Mouse (Mus musculus): ENCODE measurements around the gene Eif2a. TPM values are rescaled to one million over a fixed set of nuclear protein-coding genes. Genes with fewer than 3 reads are reported as not detected.

The Eif2a gene
- 10 to 100 TPM; 67.6 to 68.1 TPM for polyA plus RNA-seq (2017; shearing (Covaris generic))

DNA sequence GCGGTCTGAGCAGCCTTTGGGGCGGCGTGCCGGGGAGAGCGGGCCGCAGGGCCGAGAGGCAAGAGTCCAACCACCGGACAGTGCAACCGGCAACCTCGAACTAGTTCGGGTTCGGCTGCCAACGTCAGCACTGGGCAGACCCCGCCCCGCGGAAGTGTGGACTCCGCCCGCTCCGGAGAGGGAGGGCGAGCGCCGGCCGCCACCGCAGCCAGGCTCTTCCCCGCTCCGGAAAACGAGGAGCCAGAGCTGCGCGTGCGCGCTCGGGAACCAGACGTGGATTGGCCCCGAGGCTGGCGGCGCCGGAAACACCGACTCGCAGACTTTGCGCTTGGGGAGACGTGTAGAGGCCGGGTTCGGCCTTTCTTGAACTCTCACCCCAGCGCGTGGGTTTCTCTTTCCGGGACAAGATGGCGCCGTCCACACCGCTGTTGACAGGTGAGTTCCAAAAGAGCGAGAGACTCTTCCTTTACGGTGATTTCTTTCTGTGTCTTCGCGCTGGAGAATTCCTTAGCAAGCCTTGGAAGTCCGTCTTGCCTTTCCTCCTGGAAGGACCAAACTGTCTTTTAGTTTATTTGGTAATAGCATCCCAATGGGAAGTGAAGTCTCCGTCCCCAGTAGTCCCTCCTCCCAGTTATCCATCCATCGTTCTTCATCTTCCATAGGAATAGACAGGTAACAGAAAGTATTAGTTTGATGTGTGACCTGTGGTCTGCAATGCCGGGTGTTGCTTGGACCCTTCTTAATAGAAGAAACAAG, at the start of gene Eif2a, which contains the start of gene Serp1:
TSS of gene Eif2a (plus strand) at position 170 of the 756 bp plus-strand sequence.
TSS of gene Serp1 (minus strand) at position 241 of the 756 bp plus-strand sequence.
- peak; percentile 96 for ATAC-seq

DNA sequence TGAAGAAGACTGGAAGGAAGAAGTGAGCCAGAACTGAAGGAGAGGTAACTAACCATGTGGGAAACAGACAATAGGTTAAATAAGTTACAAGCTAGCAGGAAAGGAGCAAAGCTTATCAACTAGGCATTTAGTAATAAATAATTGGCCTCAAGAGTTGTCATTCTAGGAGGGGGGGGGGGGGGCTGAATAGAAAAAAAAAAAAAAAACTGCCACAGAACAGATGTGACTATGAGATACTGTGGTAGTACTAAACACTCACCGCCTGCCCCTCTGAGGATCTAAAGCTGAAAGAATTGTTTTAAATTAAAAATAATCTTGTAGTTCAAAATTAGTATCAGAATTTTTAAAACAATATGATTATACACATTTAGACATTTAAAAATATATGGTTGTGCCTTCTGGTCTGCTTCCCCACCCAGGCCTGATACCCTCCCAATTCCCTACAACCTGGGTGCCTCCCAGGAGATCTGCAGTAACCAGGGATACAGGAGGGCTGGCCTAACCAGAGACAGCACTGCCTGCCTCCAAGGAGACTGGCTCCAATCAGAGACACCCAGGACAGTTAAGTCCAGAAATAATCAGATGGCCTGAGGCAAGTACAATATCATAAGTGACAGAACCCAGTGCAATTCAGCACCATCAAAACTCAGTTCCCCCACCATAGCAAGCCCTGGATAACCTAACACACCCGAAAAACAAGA, 46.7 kb upstream of the Eif2a start:
- no peak for ATAC-seq

DNA sequence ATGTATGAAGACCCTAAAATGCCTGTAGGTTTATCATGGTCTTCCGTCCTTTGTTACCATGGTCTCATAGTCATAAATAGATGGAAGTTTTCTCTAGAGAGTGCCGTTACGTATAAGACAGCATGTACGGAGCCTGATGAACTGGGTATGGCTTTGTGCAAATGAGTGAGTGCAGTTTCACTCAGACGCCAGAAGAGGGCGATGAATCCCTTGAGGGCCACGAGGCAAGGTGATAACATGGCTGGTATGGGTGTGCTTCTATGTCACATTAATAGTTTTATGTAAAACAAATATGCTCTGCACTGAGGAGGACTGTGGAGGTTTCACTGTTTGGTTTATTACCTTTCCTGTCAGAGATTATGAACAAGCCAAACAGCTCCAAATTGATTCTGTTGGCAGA, 39.7 kb upstream of the Eif2a start:
- ATAC-seq, result peak; percentile 47

DNA sequence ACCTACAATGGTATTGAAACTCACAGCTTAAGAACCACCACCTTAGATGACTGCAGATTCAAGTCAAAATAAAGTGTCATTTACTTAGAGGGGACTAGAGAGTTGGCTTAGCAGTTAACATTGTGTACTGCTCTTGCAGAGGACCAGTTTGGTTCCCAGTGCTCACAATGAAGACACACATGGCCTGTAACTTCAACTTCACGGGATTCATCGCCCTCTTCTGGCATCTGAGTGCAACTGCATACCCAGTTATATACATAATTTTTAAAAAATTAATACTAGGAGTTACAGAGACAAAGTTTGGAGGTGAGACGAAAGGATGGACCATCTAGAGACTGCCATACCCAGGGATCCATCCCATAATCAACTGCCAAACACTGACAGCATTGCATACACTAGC, 38.5 kb upstream of the Eif2a start:
- ATAC-seq, result no peak

DNA sequence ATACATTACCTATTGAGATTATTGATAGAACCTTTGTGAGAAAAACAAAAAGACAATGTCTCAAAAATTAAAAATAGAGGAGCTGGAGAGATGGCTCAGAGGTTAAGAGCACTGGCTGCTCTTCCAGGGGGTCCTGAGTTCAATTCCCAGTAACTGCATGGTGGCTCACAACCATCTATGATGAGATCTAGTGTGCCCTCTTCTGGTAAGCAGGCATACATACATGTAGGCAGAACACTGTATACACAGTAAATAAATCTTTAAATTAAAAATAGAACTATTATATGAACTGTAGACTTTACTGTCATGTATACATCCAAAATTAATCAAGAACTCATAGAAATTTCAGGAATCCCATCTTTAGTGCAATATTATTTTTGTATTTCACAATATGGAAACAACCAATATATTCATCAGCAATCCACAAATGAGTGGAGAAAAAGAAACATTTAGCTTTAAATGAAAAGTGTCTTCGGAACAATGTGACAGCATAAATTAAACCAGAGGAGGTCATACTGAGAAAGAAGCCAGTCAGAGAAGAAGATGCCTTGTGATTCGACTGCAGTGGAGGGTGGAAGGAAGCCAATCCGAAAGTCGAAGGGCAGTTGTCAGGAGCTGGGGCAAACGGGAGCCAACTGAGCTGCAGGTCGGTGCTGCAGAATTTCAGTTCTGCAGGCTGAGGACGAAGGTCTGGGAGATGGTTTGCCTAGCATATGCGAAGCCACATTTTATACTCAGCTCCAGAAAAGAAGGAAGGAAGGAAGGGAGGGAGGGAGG, 37.4 kb upstream of the Eif2a start:
- ATAC-seq, result no peak

DNA sequence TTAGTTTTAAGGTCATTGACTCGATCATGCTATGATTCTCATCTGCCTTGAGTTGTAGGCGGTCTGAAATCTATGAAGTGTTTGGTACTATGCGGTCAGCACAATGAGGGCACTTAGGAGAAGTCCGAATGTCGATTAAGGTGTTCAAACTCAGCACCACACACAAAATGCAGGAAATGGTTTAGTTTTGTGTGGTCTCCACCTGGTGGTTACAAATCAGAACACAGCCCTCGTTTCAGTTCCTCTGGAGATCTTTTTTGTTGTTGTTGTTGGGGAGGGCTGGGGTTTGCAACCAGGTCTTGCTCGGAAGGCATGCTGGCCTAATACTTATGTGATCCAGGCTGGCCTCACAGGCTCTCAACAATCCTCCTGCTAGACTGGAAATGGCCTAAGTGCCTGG, 34.8 kb upstream of the Eif2a start:
- ATAC-seq, result peak; percentile 71

DNA sequence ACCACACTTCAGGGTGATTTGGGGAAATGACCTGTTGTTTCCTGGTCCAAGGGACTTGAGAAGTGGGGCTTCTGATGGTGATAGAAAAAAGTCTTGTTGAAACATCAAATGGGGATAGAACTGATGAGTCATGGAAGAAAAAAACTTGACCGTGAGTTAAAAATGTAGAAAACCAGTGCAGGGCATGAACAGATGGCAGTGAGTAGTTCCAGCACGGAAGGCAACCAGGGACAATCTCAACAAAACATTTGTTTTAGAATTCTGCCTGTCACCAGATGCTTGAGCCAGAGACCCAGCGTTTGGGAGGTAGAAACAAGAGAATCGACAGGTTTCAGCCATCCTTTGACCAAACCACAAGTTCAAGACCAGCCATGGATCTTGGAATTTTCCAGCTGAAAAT, 32.0 kb upstream of the Eif2a start:
- ATAC-seq, result no peak

DNA sequence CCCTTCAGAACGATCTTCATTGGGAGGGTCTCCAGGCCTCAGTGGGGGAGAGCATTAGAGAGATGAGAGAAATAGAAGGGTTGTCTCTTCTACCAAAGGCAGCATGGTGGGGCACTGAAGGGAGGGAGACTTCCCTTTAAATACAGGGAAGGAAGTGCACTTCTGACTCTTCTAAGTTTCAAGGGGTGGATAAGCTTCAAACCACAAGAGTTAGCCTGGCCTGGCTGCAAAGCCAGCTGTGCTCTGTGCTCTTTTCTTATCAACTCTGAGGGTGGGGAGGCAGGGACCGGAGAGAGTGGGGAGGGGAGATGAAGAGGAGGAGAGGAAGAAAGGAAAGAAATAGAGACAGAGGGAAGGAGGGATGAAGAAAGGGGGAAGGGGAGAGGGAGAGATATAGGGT, 23.7 kb upstream of the Eif2a start:
- ATAC-seq, result no peak

DNA sequence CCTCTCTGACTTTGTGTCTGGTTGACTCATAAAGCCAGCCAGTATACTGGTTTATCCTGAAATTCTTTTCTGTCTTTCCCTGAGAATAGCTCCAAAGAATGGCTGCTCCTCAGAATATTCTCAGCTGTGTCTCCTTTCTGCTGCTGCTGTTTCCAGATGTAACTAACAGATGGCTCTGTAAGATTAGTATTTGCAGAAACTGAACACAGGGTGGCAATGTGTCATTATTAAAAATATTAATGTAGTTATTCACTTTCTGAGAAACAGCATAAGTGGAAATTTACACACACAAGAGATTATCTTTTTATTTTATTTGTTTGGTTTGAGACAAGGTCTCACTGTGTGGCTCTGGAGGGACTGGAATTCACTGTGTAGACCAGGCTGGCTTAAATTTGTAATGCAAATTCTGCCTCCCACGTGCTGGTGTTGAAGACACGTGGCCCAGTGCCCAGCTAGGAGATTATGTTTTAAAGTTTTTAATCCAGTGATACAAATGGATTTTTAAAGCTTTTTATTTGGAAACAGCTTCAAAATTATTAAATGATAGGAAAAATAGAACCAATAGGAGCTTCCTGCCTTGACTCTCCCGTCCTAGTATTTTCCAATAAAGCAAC, 21.8 kb upstream of the Eif2a start:
- no peak for ATAC-seq

DNA sequence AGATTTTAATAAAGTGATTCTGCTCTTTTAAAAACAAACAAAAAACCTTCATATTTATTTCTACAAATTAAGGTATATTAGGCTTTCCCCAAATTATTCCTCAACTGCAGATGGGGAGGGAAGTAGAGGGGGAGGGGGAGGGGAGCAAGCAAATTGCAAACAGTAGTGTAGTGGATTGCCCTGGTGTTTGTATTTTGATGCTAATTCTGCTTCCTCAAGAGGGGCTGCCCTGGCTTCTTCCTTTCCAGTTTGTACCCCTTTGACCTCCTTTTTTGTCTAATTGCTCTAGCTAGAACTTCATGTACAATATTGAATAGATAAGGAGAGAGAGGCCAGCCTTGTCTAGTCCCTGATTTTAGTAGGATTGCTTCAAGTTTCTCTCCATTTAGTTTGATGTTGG, 20.9 kb upstream of the Eif2a start:
- ATAC-seq, result no peak

DNA sequence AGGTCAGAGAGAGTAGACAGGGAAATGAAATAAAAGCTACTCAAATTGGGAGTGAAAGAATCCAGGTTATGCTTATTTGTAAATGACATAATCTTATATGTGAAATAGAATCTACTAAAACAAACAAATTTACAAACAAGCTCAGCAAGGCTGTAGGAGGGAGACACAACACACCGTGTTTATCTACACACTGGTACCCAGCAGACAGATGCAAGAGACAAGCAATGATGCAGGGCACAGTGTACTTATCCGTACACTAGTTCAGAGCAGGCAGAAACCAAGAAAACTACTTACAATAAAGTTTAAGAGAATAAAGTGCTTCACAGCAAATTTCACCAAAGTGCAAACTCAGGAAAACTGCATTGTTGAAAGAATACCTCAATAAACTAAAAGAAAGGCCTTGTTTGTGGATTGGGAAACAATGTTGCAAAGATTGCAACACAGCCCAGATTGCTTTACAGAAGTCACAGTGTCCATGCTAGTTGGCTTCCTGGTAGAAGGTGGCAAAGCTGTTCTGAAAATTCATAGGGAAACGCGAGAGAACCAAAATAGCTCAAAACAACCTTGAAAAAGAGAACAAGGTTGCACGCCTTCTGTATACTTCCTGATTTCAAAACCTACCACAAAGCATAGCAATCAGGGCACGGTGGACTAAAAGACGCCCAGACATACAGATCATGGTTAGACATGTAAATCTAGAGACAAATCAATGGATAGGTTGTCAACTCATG, 17.4 kb upstream of the Eif2a start:
- ATAC-seq, result no peak

DNA sequence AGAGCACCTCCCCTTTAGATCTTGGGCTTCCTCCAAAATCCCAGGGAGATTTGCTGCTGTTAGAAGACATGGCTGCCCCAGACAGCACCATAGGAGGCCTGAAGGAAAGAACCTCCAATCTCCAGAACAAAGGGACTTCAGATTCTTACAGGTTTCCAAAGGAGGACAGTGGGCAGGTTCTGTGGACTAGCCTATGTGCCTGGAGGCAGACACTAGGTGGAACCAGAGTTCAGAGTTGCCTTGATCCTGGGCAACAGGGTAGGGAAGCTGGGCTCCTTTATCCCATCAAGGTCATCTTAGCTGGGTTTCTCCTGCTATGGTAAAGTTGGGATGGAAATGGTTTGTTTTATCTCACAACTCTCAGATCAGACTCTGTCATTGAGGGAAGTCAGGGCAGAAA, 14.0 kb upstream of the Eif2a start:
- ATAC-seq, result no peak

DNA sequence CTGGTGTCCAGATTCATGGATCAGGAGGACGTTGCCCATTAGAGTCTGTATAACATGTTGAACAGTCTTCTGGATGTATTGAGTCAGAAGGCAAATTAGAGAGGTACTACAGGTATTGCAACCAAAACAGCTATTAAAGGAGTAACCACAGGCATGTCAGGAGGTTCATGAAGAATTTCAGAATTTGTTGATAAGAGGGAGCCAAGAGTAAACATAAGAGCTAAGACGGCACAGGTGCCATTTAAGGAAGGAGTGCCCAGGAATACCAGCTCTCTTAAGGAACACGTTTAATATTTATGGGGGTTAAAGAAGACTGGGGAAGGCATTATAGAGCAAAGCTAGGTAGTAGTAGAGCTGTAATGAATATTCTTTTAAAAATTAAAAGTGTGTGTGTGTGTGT, 12.9 kb upstream of the Eif2a start:
- no peak for ATAC-seq

DNA sequence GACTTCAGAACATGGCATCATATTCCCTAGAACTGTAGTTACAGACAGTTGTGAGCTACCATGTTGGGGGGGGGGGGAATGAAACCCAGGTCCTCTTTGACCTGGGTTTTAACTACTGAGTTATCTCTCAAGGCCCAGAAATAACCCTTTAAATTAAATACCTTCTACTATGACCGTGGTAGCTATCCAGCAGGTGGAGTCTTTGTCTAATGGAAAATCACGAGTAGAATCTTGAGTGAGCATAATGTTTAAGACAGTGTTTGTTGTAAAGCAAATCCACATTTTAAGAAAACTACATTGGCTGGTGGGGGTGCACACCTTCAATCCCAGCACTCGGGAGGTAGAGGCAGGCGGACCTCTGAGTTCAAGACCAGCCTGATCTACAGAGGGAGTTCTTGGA, 12.1 kb upstream of the Eif2a start:
- ATAC-seq, result no peak

DNA sequence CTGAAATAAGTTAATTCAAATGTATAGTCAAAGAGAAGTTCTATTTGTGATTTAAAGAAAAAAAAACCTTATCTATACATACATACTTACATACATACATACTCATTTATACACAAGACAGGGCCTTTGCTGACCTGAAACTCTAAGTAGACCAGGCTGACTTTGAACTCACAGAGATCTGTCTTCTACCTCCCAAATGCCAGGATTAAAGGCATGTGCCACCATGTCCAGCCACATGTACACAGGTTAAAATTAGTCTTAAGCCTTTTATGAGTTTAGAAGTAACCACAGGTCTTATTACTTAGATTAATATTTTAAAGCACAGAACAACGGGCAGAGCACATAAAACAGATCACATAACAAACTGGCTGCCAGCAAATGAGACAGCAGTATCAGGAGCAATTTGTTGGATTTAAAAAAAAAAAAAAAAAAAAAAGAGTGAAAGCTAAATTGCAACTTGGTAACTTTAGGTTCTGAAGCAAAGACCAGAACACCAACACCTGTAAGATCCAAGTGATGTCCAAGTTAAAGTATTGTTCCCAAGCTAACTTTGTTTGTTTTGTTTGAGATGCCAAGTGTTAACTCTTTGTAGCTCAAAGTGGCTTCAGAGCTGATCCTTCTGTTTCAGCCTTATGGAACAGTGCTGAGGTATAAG, 9.5 kb upstream of the Eif2a start:
- peak; percentile 2 for ATAC-seq

DNA sequence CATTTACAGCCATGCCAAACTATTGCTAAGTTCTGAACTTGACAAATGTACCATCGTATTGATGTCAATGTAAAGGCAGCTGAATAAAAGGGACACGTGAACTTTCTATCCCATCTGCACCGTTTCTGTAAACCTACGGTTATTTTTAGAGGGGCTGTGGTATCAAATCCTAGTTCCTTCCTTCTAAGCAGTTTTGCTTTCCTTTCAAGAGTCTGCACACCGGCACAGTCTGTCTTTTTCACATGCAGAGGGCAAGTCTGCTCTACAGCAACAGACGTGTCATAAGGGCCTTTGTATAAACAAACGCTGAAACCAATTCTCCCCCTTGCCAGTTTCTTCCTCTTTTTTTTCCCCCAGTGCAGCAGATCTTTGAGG, 9.0 kb upstream of the Eif2a start:
- ATAC-seq, result peak; percentile 65

DNA sequence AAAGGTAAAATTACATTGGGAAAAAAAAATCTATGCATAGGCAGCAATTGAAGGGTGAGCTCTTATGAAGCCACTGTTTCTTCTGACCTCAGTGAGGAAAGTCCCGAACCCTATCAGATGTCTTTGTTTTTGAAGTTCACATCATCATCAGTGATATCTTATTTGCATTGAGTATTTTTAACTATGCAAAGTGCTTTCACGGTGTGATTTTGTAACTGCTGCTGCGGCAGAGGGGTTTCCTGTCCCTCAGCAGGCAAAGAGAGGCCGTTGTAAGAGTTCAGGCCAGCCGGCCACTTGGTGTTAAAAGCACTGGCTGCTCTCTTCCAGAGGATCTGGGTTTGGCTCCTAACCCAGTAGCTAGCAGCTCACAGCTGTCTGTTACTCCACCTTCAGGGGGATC, 8.4 kb upstream of the Eif2a start:
- ATAC-seq, result peak; percentile 78

DNA sequence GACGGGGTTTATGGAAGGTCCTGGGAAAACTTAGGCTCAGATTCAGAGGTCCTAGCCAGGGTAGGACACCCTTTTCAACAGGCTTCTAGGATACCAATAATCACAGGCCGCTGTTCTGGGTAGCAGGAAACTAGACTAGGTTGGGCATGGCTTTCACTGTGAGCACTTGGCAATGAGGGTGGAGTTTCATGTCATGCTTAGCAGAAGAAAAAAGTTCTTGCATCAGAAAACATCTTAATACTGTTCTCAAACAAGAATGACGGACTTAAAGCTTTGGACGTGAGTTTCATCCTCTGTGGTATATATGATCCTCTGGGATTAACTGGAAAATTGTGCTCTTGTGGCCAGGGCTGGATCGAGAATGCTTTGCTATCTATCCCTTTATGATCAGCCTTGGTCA, 7.8 kb upstream of the Eif2a start:
- ATAC-seq, result peak; percentile 20

DNA sequence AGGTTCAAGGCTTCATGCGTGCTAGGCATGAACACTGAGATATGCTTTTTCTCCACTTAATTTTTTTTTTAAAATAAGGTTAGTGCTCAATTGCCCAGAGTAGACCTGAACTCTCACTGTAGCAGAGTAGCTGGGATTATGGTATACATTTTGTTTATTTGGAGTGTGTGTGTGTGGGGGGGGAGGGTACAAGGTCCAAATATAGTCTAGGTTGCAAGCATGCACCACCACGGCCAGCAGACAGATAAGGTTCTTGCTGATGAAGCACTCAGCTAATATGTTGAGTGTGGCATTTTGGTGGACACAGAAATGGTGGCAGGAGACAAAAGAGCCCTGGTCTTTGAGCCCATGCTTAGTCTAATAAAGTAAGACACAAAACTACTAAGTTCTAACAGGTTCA, 6.7 kb upstream of the Eif2a start:
- no peak for ATAC-seq

DNA sequence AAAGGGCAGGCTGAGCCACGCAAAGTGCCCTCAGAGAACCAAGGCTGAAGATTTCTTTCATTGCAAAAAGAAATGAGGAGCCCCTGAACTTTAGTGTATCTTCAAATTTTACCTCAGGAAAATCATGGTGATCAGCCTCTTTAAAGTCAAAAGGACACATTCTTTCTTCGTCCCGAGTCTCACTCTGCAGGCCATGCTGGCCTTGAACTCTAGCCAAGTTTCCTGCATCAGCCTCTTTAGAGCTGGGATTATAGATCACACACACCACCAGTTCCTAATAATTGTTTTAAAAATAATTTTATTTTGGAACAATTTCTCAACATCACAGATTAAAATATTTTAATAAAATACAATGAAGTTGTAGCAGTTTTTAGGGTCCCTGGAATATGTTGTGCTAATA, 6.1 kb upstream of the Eif2a start:
- ATAC-seq, result no peak

DNA sequence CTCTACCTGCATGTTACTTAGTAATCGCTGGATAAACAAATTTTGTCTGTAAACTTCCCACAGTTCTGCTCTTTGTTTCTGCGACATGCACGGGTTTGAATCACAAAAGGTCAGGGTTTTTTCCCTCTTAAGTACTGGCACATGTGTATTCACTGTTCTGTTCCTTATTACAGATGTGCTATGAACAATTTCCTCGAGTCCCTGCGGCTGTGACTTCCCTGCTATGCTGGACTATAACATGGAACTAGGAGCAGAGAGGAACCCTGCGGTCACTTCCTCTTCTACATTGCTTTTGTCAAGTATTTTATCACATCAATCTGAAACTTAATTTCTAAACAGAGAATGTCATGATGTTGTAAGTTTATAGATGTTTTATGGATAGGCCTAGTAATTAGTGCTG, 5.3 kb upstream of the Eif2a start:
- no peak for ATAC-seq

DNA sequence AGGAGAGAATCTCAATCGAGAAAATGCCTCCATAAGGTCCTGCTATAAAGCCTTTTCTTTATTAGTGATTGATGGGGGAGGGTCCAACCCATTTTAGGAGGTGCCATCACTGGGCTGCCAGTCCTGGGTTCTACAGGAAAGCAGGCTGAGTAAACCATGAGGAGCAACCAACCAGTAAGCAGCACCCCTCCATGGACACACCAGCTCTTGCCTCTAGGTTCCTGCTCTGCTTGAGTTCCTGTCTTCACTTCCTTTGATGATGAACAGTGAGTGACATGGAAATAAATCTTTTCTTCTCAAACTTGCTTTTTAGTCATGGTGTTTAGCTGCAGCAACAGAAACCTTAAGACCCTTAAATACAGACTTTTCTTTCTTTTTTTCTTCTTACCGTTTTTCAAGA, 4.3 kb upstream of the Eif2a start:
- ATAC-seq, result no peak
